Mouse (Mus musculus) neutrophil, adult 5-6 weeks (primary cell): Measurements from ENCODE around the gene Uchl1. TPM values are rescaled to one million over a fixed set of nuclear protein-coding genes. Genes with fewer than 3 reads are reported as not detected.

ENCODE experiments used
- ATAC-seq: fragments of 151-379, 151-347 bp; 2 replicates; pipeline ENCODE4 v1.8.0; 2017; ENCODE audit warnings: mild to moderate bottlenecking, moderate TSS enrichment; ENCODE audit not compliant: insufficient number of reproducible peaks, poor library complexity, low FRiP score, severe bottlenecking; ENCODE audit errors: extremely low read depth
- total RNA-seq: library from RNA; stranded (forward); fragments of 200-1000 nt; gene quantifications from 2 replicates; pipeline ENCODE4 v1.2.3, GENCODE M21; 2017

Gene Uchl1
- total RNA-seq, 1 experiment from 2014 or later, result 0.70 TPM

GRCm38 (mm10) chr5:66701951-66702350 lies 26.1 kb downstream of the Uchl1 start:
- no peak for ATAC-seq

DNA sequence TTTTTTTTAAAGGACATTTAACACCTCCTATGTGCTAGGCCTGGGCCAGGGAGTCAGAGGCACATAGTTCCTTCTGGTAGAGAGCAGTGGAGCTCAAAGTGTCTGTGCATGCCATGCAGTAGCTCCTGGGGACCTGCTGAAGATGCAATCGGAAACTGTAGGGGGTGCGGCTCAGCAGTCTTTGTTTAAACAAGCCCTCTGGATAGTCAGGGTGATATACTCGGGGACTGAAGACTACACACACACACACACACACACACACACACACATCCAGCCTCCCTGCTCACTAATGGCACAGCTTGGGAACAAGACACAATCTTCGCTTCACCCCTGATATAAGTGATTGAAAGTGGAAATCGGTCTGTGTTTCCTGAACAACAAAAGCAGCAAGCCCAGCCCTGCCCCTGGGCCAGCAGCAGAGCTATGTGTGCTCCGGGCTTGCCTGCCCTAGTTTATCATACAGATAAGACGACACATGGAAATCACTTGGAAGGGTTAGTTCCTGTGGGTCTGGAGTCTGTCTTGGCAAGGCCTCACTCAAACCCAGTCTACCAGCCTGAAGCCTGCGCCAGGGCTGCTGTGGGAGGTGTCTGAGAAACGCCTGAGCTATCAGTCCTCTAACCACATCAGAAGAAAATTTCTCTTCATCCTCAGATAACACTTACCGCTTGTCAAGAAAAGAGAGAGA lies 27.6 kb downstream of the Uchl1 start:
- no peak for ATAC-seq

DNA sequence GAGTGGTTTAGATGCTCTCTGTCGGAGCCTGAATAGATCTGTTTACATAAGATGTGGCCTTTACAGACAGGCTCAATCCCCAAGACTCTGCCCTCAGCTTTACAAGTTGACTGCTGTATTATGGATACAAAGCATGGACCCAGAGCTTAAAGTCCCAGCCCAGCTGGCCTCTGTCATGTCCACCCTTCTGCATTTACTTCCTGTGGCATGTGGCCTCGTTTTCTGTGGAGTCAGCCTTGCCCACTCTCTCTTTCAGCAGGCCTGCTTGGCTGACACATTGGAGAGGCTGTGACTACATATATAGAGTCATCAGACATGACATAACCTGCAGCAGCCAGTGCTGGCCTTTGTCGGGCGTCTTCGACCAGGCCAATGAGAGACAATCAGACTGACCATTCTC lies 32.0 kb downstream of the Uchl1 start:
- ATAC-seq, result no peak

GRCm38 (mm10) chr5:66710445-66711019 lies 34.6 kb downstream of the Uchl1 start:
- ATAC-seq, result no peak

DNA sequence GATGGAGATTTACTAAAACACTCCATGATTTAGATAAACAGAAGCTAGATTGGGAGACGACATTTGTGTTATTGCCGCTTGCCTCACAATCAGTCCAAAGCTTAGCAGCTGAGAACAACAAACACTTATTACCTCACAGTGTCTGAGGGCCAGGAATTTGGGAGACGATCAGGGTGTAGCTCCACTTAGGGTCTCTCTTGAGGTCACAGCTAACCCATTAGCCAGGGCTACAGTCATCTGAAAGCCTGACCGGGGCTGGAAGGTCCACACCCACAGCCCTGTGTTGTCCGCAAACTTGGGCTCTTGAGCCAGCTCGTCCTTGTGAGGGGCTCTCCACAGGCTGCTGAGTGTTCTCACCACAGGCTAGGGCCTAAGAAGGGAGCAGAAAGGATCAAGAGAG lies 36.9 kb downstream of the Uchl1 start:
- ATAC-seq, result no peak

GRCm38 (mm10) chr5:66715498-66715931 lies 39.6 kb downstream of the Uchl1 start:
- no peak for ATAC-seq

DNA sequence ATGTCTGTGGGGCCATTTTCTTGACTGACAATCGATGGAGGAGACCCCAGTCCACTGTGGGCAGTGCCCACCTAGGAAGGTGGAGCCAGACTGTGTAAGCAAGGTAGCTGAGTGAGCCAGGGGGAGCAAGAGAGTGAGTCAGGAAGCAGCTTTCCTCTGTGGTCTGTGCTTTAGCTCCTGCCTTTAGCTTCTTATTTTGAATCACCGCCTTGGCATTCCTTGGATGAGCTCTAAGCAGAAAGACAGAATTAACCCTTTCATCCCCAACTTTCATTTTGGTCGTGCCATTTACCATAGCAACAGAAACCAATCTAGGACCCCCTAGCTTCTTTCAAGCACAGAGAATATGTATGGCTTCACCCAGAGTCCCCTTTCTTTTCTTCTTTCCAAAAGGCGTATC lies 42.0 kb downstream of the Uchl1 start:
- ATAC-seq, result no peak

DNA sequence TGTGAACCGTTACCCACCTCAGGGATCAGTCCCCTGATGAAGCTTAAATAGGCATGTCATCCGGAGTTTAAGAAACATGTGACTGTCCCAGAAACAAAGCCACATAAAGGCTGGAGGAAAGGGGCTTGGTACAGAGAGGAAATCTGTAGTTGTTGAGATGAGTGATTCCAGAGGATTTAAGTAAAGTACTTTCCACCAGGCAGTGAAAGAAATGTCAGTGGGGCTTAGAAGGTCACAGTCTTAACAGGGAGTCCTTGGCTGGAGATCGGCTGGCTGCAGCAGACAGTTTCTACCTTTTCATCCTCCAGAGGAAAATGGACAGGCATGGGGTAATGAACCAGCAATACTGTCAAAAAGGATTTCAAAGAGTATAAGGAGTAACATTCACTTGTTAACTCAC lies 42.5 kb downstream of the Uchl1 start:
- no peak for ATAC-seq

- no peak for ATAC-seq
These were observed 43.0 kb downstream of the Uchl1 start for GRCm38 (mm10) chr5:66718880-66719279.

DNA sequence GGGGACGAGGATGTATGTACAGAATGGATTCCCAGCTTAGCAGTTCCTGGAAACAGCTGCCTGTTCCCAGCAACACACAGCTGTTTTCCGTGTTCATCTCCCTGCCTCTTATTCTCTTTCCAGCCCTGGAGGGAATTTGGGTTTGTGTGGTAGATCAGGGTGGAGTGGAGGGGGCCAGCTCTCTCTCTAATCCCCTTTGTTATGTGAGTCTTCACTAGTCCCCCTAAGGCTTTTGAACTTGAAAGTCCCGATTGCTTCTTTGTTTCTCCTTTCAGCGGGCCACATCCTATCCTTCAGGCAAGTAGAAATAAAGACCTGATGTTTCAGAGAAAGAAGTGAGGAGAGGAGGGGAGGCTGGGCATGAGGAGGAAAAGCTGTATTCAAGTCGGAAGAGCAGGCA lies 45.0 kb downstream of the Uchl1 start:
- no peak for ATAC-seq

- ATAC-seq, result no peak
These were observed 46.7 kb downstream of the Uchl1 start for GRCm38 (mm10) chr5:66722586-66722985.

GRCm38 (mm10) chr5:66723037-66723436 lies 47.1 kb downstream of the Uchl1 start:
- no peak for ATAC-seq

GRCm38 (mm10) chr5:66723626-66724025 lies 47.7 kb downstream of the Uchl1 start:
- ATAC-seq, result no peak

DNA sequence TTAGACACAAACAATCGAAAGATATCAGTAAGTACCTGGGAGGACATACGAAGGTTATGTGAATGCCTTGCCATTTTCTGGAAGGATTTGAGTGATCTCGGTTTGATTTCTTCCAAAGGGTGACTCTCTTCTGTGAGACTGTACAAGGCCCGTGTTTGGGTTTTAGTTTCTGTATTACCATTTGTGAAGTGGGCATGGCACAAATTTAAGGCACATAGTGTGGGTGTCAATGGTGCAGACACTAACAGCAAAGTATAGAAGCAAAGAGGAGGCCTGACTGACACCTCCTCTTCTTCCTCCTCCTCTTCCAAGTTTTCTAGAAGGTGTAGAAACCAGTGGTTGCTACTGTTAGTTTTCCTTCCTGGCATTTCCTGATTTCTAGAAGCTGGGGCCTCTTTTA lies 53.4 kb downstream of the Uchl1 start:
- ATAC-seq, result no peak

DNA sequence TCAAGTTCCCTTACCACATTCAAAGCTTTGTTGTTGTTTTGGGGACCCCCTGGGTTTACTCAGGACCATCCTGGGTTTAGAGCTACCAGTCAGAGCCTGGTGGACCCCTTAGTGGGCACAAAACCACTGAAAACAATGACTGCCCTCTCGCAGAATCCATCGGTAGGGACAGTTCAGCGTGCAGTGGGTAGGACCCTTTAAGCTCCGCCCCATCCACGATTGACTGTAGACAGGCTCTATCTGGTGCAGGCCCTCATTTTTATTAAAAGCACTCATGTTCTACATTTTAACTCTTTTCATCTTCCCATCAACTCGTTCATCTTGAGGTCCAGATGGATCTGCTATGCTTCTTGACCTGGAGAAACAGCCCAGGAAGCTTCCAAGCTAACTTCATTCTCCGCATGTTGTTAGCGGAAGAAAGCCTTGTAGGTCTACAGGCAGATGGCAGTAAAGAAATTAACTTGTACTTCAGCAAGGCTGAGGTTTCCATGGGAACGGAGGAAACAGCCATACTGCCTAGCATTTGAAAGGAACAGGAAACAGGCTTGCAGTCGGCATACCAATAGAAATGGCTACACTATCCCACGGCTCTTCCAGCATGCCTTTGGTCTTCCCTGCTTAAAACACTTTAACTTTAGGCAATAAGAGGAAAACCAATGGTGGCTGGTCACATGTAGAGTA lies 54.9 kb downstream of the Uchl1 start:
- no peak for ATAC-seq

DNA sequence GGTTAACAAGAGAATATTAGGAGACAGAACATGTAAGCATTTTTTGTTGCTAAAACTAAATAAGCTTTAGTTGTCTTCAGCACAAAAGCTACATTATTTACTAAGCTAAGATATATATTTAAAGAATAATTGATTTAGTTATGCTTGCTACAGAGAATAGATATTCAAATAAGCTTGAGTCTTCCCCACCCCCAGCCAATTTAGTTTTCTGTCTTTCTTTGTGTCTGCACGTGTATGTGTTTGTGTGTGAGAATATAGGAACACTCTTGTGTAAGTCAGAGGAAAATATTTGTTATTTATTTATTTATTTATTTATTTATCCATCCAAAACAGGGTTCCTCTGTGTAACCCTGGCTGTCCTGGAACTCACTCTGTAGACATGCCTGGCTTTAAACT lies 55.4 kb downstream of the Uchl1 start:
- no peak for ATAC-seq

DNA sequence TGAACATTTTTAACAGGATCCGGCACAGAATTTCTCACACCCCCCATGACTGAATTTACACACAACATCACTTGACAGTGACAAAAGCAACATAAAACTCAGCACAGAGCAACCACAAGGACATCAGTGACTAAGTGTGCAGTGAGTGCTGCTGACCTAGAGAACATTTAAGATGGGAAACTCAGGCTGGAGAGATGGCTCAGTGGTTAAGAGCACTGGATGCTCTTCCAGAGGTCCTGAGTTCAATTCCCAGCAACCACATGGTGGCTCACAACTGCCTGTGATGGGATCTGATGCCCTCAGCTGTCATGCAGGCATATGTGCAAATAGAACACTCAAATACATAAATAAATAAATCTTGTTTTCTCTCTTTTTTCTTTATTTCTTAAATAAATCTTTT lies 57.7 kb downstream of the Uchl1 start:
- no peak for ATAC-seq
